Mouse (Mus musculus) cortical plate, adult 2 months (tissue): ENCODE data around the gene Vwa2.

ENCODE experiments used
- CTCF ChIP-seq: fragments of 200-500 bp; IDR thresholded peaks from 2 replicates; pipeline ENCODE4 v1.5.1; 2011; ENCODE audit warnings: mild to moderate bottlenecking, control low read depth, low read length; ENCODE audit not compliant: insufficient read depth; ENCODE audit errors: extremely low read depth
- POLR2A ChIP-seq: fragments of 200-500 bp; IDR thresholded peaks from 2 replicates; pipeline ENCODE4 v1.6.1; 2011; ENCODE audit warnings: mild to moderate bottlenecking, low read length, control low read depth; ENCODE audit not compliant: insufficient read depth; ENCODE audit errors: extremely low read depth

DNA sequence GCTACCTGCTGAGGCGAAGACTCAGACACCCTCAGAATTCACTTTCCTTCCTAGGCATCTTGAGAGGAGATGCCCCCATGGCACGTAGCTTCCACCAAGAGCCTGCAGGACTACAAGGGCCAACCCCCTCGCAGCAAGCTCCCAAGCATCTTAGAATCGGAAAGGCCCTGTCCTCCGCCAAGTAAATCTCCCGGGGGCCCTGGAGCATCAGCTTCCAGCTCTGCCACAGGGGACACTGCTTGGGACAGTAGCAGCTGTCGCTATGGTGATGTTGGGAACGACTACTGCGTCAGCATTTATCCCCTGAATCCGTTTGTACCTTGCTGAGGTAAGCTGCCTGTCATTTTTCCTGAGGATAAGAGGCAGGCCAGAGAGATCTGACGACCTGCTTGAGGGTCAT lies 36.5 kb downstream of the Vwa2 start:
- TF ChIP-seq POLR2A (no peak), CTCF (no peak)
